Mouse (Mus musculus): ENCODE data around the gene Slc16a14. TPM values are rescaled to one million over a fixed set of nuclear protein-coding genes. Genes with fewer than 3 reads are reported as not detected.

Slc16a14 gene
- polyA plus RNA-seq, 1 experiment from 2014 or later: 0.05 TPM

- Histone ChIP-seq H3K4me1 (ENCODE audit: insufficient read depth) (no peaks in the 10 kb centered on the region), H3K27me3 (ENCODE audit: insufficient read depth, low read length) (no peaks in the 10 kb centered on the region), H3K36me3 (replicated peaks; ENCODE audit: insufficient read depth, low read length) (no peaks in the 10 kb centered on the region), H3K4me3 (ENCODE audit: low read depth, low read length) (no peak overlapping the region), H3K27ac (ENCODE audit: low read depth) (no peak overlapping the region), H3K4me2 (ENCODE audit: low read depth, low read length) (no peak overlapping the region), H3K9me3 (ENCODE audit: low read length) (no peaks in the 10 kb centered on the region), H3K9ac (replicated peaks) (no peak overlapping the region)
- ATAC-seq (peak; percentile 68; the same call in 1 of the 2 replicates), DNase-seq (no peak)
- TF ChIP-seq EP300 (IDR thresholded peaks at IDR 0.05; ENCODE audit: low read depth): no peak
- TF ChIP-seq CTCF (IDR thresholded peaks at IDR 0.05; ENCODE audit: low read depth): no peak
- 53% methylated on average over 2 of the region's 2 CpGs for WGBS (ENCODE audit: insufficient replicate concordance)
Observed at GRCm38 (mm10) chr1:84947390-84947789, 12.5 kb upstream of the Slc16a14 start.

DNA sequence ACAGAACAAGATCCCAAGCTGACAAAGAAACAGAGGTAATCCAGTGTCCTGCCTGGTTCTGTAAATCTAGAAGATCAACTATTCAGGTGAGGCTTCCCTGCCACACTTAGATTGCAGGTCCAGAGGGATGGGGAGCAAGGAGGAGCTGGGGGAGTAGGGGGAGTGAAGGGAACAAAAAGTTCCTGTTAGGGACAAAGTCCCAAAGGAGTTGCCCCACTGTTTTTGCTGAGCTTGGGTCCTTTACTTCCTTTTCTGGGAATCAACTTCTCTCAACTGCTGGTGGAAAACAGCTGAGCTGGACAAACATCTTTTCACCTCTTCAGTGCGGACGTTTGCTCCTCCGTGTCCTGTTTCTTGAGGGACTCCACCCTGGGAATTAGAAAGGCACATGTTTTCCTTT lies 11.0 kb upstream of the Slc16a14 start:
- H3K36me3 ChIP-seq (replicated peaks; ENCODE audit: insufficient read depth, low read length): no peaks in the 10 kb centered on the region
- no peaks in the 10 kb centered on the region for H3K9me3 ChIP-seq (ENCODE audit: low read length)
- TF ChIP-seq CTCF (IDR thresholded peaks at IDR 0.05; ENCODE audit: low read depth) (no peak), EP300 (IDR thresholded peaks at IDR 0.05; ENCODE audit: low read depth) (no peak)
- no peaks in the 10 kb centered on the region for H3K4me1 ChIP-seq (ENCODE audit: insufficient read depth)
- H3K4me2 ChIP-seq (ENCODE audit: low read depth, low read length): no peak overlapping the region
- H3K27ac ChIP-seq (ENCODE audit: low read depth): no peak overlapping the region
- 74% methylated on average over 3 of the region's 3 CpGs for WGBS (ENCODE audit: insufficient replicate concordance)
- H3K4me3 ChIP-seq (ENCODE audit: low read depth, low read length): no peak overlapping the region
- no peaks in the 10 kb centered on the region for H3K27me3 ChIP-seq (ENCODE audit: insufficient read depth, low read length)
- no peak for DNase-seq
- no peak for ATAC-seq
- no peak overlapping the region for H3K9ac ChIP-seq (replicated peaks)

DNA sequence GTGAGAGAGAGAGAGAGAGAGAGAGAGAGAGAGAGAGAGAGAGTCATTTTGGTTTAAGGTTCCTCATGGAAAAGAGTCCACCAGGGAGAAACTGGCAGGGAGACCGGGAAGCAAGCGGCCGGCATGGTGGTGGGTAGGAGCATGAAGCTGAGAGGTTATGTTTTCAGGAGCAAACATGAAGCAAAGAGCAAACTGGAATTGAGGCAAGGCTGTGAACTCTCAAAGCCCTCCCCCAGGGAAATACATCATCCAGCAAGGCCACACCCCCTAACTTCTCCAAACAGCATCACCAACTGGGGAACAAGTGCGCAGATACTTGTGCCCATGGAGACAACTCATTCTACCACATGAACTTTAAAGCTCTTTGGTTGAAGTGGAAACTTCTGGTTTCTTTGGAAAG lies 8.6 kb upstream of the Slc16a14 start:
- Histone ChIP-seq H3K4me3 (ENCODE audit: low read depth, low read length) (no peak overlapping the region), H3K4me2 (ENCODE audit: low read depth, low read length) (no peak overlapping the region), H3K9me3 (ENCODE audit: low read length) (no peaks in the 10 kb centered on the region), H3K4me1 (ENCODE audit: insufficient read depth) (no peaks in the 10 kb centered on the region), H3K36me3 (replicated peaks; ENCODE audit: insufficient read depth, low read length) (no peaks in the 10 kb centered on the region), H3K9ac (replicated peaks) (no peak overlapping the region), H3K27ac (ENCODE audit: low read depth) (no peak overlapping the region), H3K27me3 (ENCODE audit: insufficient read depth, low read length) (no peaks in the 10 kb centered on the region)
- 94% methylated on average over 4 of the region's 4 CpGs for WGBS (ENCODE audit: insufficient replicate concordance)
- TF ChIP-seq EP300 (IDR thresholded peaks at IDR 0.05; ENCODE audit: low read depth): no peak
- no peak for TF ChIP-seq CTCF (IDR thresholded peaks at IDR 0.05; ENCODE audit: low read depth)
- DNase-seq (no peak), ATAC-seq (no peak)

DNA sequence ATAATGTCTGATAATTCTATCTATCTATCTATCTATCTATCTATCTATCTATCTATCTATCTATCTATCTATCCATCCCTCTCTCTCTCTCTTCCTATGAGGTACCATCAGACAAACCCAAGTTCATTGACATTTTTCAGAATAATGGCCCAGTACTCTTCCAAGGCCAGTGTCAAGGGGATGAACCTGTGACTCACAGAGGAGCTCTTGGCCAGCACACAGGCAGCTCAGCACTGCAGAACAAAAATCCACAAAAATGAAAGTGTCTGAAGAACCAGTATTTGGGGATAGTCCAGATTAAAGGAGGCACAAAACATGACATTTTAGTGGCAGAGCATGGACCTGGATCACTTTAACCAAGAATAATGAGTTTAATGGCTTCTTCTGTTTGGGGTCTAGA lies 7.7 kb upstream of the Slc16a14 start:
- no peak for DNase-seq
- TF ChIP-seq EP300 (IDR thresholded peaks at IDR 0.05; ENCODE audit: low read depth) (no peak), CTCF (IDR thresholded peaks at IDR 0.05; ENCODE audit: low read depth) (no peak)
- Histone ChIP-seq H3K9me3 (ENCODE audit: low read length) (no peaks in the 10 kb centered on the region), H3K27me3 (ENCODE audit: insufficient read depth, low read length) (no peaks in the 10 kb centered on the region), H3K9ac (replicated peaks) (no peak overlapping the region), H3K4me1 (ENCODE audit: insufficient read depth) (no peaks in the 10 kb centered on the region), H3K36me3 (replicated peaks; ENCODE audit: insufficient read depth, low read length) (no peaks in the 10 kb centered on the region), H3K4me3 (ENCODE audit: low read depth, low read length) (no peak overlapping the region), H3K4me2 (ENCODE audit: low read depth, low read length) (no peak overlapping the region), H3K27ac (ENCODE audit: low read depth) (no peak overlapping the region)
- no peak for ATAC-seq

GRCm38 (mm10) chr1:84940322-84940721 lies 5.4 kb upstream of the Slc16a14 start:
- Histone ChIP-seq H3K9me3 (ENCODE audit: low read length) (no peaks in the 10 kb centered on the region), H3K4me2 (ENCODE audit: low read depth, low read length) (no peak overlapping the region), H3K27ac (ENCODE audit: low read depth) (no peak overlapping the region), H3K36me3 (replicated peaks; ENCODE audit: insufficient read depth, low read length) (no peaks in the 10 kb centered on the region), H3K4me3 (ENCODE audit: low read depth, low read length) (no peak overlapping the region), H3K9ac (replicated peaks) (no peak overlapping the region), H3K27me3 (ENCODE audit: insufficient read depth, low read length) (no peaks in the 10 kb centered on the region), H3K4me1 (ENCODE audit: insufficient read depth) (no peaks in the 10 kb centered on the region)
- WGBS (ENCODE audit: insufficient replicate concordance): 72% methylated on average over 2 of the region's 2 CpGs
- DNase-seq (no peak), ATAC-seq (no peak)
- TF ChIP-seq CTCF (IDR thresholded peaks at IDR 0.05; ENCODE audit: low read depth): no peak

GRCm38 (mm10) chr1:84939466-84939865 lies 4.5 kb upstream of the Slc16a14 start:
- Histone ChIP-seq H3K9ac (replicated peaks) (no peak overlapping the region), H3K27me3 (ENCODE audit: insufficient read depth, low read length) (peaks cover 7% of the 10 kb centered on the region), H3K27ac (ENCODE audit: low read depth) (no peak overlapping the region), H3K4me2 (ENCODE audit: low read depth, low read length) (no peak overlapping the region), H3K4me1 (ENCODE audit: insufficient read depth) (no peaks in the 10 kb centered on the region), H3K9me3 (ENCODE audit: low read length) (no peaks in the 10 kb centered on the region), H3K4me3 (ENCODE audit: low read depth, low read length) (no peak overlapping the region), H3K36me3 (replicated peaks; ENCODE audit: insufficient read depth, low read length) (no peaks in the 10 kb centered on the region)
- DNase-seq: no peak
- ATAC-seq: no peak
- TF ChIP-seq EP300 (IDR thresholded peaks at IDR 0.05; ENCODE audit: low read depth) (no peak), CTCF (IDR thresholded peaks at IDR 0.05; ENCODE audit: low read depth) (no peak)
- WGBS (ENCODE audit: insufficient replicate concordance): 72% methylated on average over 4 of the region's 4 CpGs
